Mouse (Mus musculus) forebrain, embryonic 16.5 days (tissue): ENCODE data around the gene C1qtnf12. TPM values are rescaled to one million over a fixed set of nuclear protein-coding genes. Genes with fewer than 3 reads are reported as not detected.

Experiments used
- ATAC-seq: fragments of 200-750 bp; cut with Nextera tagmentation; 2 replicates; pipeline ENCODE4 v1.8.0; 2017; ENCODE audit warnings: mild to moderate bottlenecking, moderate library complexity
- H3K27ac ChIP-seq: fragments of 300-500 bp; sonication (generic); 2 replicates; pipeline ENCODE4 v1.5.1; 2014; ENCODE audit warnings: low read length, control low read depth
- H3K27me3 ChIP-seq: fragments of 300-500 bp; sonication (generic); replicated peaks from 2 replicates; pipeline ENCODE4 v1.6.1; 2014; ENCODE audit warnings: low read length; ENCODE audit not compliant: control insufficient read depth, insufficient read depth
- H3K36me3 ChIP-seq: fragments of 300-500 bp; sonication (generic); 2 replicates; pipeline ENCODE4 v1.6.1; 2014; ENCODE audit not compliant: control insufficient read depth, insufficient read depth
- H3K4me1 ChIP-seq: fragments of 300-500 bp; sonication (generic); replicated peaks from 2 replicates; pipeline ENCODE4 v1.6.1; 2014; ENCODE audit warnings: low read length; ENCODE audit not compliant: control insufficient read depth, insufficient read depth
- H3K4me2 ChIP-seq: fragments of 300-500 bp; sonication (generic); 2 replicates; pipeline ENCODE4 v1.6.1; 2014; ENCODE audit warnings: mild to moderate bottlenecking, low read length, control low read depth
- H3K4me3 ChIP-seq: fragments of 300-500 bp; sonication (generic); replicated peaks from 2 replicates; pipeline ENCODE4 v1.5.1; 2014; ENCODE audit warnings: mild to moderate bottlenecking, low read length, control low read depth
- H3K9ac ChIP-seq: fragments of 300-500 bp; sonication (generic); replicated peaks from 2 replicates; pipeline ENCODE4 v1.6.1; 2014; ENCODE audit warnings: low read depth, low read length, control low read depth
- H3K9me3 ChIP-seq: fragments of 300-500 bp; sonication (generic); 2 replicates; pipeline ENCODE4 v1.6.1; 2016; ENCODE audit warnings: low read length; ENCODE audit not compliant: control insufficient read depth
- WGBS: fragments of 180-500 bp; shearing (Covaris S2); extraction: QIAGEN DNeasy Blood & Tissue Kit; methylation state at CpG from one replicate; pipeline ENCODE4 v1.1.7; 2014; 5-methylcytosine and 5-hydroxymethylcytosine counted together
- polyA plus RNA-seq: library from polyadenylated mRNA; unstranded; fragments of >200 nt; fragmentation: Nextera tagmentation; extraction: Ambion mirVana; gene quantifications from 2 replicates; pipeline ENCODE4 v1.2.1, GENCODE M21; 2015

The C1qtnf12 gene
- polyA plus RNA-seq, 1 experiment from 2014 or later = 6.3 TPM

DNA sequence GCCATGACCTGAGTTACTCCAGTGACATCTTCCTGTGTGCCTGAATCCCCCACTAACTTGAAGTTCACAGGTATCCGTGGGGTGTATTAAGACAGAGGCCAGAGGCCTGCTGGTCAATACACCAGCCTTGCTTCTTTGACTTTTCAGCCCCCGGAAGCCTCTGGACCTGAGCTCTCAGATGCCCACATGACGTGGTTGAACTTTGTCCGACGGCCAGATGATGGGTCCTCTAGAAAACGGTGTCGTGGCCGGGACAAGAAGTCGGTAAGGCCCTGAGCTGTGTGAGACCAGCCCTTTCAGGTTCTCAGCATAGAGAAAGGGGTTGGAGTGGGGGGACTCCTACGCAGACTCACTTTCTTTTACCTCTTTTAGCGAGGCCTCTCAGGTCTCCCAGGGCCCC, 2.3 kb downstream of the C1qtnf12 start:
- Histone ChIP-seq H3K27ac (no peak overlapping the region), H3K9ac (no peak overlapping the region), H3K4me3 (no peak overlapping the region), H3K4me1 (peaks cover 14% of the 10 kb centered on the region), H3K36me3 (no peaks in the 10 kb centered on the region), H3K27me3 (no peaks in the 10 kb centered on the region), H3K9me3 (no peaks in the 10 kb centered on the region), H3K4me2 (no peak overlapping the region)
- WGBS = 93% methylated on average over 11 of the region's 11 CpGs
- ATAC-seq = no peak

DNA sequence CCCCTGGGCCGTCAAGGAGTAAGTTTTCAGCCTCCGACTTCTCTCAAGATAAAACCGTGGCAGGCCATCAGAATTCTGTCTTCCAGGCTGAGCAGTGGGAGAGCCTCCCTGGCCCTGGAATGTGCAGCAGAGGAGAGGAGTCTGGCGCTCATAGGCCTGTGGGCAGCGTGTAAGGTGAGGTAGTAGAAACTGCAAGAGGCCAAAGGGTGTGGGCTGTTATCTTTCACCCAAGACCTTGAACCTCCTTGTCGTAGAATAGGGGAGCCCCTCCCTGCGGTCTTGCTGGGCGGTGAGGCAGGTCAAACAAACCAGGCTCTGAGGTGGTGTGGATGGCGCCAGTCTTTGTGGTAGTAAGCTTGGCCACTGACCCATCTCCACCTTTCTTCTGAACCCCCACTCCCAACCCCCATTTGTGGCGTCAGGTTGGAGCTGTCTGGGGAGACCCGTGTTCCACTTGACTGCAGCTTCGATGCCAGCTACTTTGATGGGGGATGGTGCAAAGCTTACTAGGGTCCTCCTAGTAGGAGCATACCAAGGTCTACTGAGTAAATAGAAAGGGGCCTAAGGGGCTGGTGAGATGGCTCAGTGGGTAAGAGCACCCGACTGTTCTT, 7.0 kb downstream of the C1qtnf12 start:
- H3K4me1 ChIP-seq = no peaks in the 10 kb centered on the region
- ATAC-seq = no peak
- H3K27me3 ChIP-seq = no peaks in the 10 kb centered on the region
- no peak overlapping the region for H3K27ac ChIP-seq
- H3K36me3 ChIP-seq = no peaks in the 10 kb centered on the region
- H3K9ac ChIP-seq = no peak overlapping the region
- no peak overlapping the region for H3K4me2 ChIP-seq
- WGBS = 89% methylated on average over 13 of the region's 13 CpGs
- no peak overlapping the region for H3K4me3 ChIP-seq
- no peaks in the 10 kb centered on the region for H3K9me3 ChIP-seq

DNA sequence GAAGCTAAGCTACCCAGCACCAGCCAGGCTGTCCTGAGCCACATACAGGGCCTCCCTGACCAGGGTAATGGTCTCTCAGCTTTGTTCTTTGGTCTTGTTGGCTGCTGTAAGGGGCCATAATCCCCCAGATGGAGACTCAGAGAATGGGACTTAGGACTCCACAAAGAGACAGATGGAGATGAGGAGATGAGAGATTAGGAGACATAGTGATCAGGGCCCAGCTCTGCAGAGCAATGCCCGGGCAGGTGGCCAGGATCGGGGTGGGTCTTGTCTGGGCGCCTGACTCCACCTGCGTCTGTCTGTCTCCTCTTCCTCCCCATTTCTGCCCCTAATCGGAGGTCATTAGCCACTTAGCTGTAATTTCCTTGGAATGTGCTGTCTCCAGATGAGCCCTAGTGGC, 8.2 kb downstream of the C1qtnf12 start:
- no peak for ATAC-seq
- Histone ChIP-seq H3K36me3 (no peaks in the 10 kb centered on the region), H3K9me3 (no peaks in the 10 kb centered on the region), H3K27me3 (no peaks in the 10 kb centered on the region), H3K4me3 (no peak overlapping the region), H3K27ac (no peak overlapping the region), H3K4me1 (no peaks in the 10 kb centered on the region), H3K4me2 (no peak overlapping the region), H3K9ac (no peak overlapping the region)
- 91% methylated on average over 5 of the region's 5 CpGs for WGBS

DNA sequence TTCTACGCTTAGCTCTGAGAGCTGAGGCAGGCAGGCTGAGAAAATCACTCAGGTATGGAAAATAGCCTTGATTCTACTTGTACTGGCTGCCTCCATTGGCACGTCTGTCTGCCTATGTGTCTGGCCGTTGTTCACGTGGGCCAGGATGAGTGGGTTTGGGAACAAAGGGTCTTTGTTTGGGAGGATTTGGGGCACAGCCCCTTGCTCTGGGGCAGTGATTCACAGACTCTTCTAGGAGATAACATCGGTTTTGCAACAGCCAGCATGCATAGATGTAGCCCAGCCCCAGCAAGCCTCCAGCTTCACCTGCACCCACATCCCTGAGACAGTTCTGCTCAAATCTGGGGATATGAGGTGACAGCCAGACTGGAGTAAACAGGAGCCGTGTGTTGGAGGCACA, 10.5 kb downstream of the C1qtnf12 start:
- no peak for ATAC-seq
- no peak overlapping the region for H3K27ac ChIP-seq
- WGBS = 44% methylated on average over 6 of the region's 6 CpGs
- no peaks in the 10 kb centered on the region for H3K4me1 ChIP-seq
- H3K27me3 ChIP-seq = no peaks in the 10 kb centered on the region
- H3K9ac ChIP-seq = no peak overlapping the region
- H3K4me3 ChIP-seq = no peak overlapping the region
- no peak overlapping the region for H3K4me2 ChIP-seq
- no peaks in the 10 kb centered on the region for H3K9me3 ChIP-seq
- H3K36me3 ChIP-seq = no peaks in the 10 kb centered on the region

DNA sequence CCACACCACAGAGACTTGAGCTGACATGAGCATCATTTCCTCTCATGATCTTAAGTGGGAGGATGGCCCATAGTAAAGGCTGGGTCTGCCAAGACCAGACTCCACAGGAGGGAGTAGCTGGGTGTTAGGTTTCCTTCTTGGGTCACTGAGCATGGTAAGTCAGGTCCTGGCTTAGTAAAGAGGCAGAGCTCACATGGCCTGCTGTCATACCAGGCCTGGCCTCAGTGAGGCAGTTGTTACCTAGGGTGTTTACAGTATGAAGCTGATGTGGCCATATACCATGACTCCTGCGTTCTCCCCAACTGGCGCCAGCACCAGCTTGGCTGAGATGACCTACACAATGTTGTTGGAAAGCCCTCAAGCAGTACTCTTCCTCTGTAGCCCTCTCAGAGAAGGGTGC, 11.1 kb downstream of the C1qtnf12 start:
- no peaks in the 10 kb centered on the region for H3K36me3 ChIP-seq
- 84% methylated on average over 2 of the region's 2 CpGs for WGBS
- no peaks in the 10 kb centered on the region for H3K4me1 ChIP-seq
- H3K4me3 ChIP-seq = no peak overlapping the region
- no peak overlapping the region for H3K27ac ChIP-seq
- H3K9me3 ChIP-seq = no peaks in the 10 kb centered on the region
- H3K9ac ChIP-seq = no peak overlapping the region
- no peaks in the 10 kb centered on the region for H3K27me3 ChIP-seq
- H3K4me2 ChIP-seq = no peak overlapping the region
- no peak for ATAC-seq

DNA sequence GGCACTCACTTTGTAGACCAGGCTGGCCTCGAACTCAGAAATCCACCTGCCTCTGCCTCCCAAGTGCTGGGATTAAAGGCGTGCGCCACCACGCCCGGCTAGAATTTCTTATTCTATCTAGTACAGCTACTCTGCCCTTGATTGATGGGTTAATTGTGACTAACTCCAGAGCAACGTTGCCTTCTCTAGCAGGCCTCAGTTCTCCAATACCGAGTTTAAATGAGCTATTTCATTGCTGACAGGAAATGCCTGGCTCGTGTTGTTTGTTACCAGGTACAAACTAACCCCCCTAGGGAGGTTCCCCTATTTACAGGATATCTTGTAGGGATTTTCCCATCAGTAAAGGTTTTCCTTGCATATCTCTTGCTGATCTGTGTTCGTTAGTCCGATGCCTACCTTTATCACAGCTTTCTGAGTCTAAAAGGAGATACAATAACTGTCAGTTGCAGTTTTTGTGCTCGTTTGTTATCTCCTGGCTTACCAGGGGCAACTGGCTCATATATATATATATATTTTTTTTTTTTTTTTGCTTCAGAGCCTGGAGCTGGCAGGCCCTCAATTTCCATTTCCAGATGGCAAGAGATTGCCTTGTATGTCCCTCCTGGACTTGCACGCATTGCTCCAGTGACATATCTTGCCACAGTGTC, 19.4 kb downstream of the C1qtnf12 start:
- H3K9ac ChIP-seq = no peak overlapping the region
- no peak for ATAC-seq
- WGBS = 75% methylated on average over 12 of the region's 12 CpGs
- H3K4me2 ChIP-seq = no peak overlapping the region
- H3K27ac ChIP-seq = no peak overlapping the region
- no peak overlapping the region for H3K4me3 ChIP-seq
- 0 out of 2 replicates have a peak, but pooled peaks cover 4% of the 10 kb centered on the region for H3K4me1 ChIP-seq
- no peaks in the 10 kb centered on the region for H3K9me3 ChIP-seq
- H3K27me3 ChIP-seq = 0 out of 2 replicates have a peak, but pooled peaks cover 2% of the 10 kb centered on the region
- H3K36me3 ChIP-seq = no peaks in the 10 kb centered on the region

DNA sequence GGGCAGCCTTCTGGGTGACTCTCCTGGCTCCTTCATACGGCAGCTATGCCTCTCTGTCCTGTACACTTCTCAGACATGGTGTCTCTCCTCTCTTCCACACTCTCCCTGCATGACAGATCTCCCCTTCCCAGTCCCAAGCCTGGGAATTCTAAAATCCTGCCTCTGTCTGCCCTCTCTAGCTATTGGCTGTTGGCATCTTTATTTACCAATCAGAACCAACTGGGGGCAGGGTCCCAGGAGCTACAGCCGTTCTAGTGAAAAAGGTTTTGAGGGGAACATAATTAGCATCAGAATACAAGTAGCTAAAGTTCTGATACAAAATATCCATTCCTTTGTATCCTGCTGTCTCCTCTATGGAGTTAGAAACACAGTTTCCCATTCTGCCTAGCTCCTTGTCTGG, 21.7 kb downstream of the C1qtnf12 start:
- no peaks in the 10 kb centered on the region for H3K36me3 ChIP-seq
- no peak overlapping the region for H3K27ac ChIP-seq
- H3K4me1 ChIP-seq = 0 out of 2 replicates have a peak, but pooled peaks cover 4% of the 10 kb centered on the region
- H3K4me2 ChIP-seq = no peak overlapping the region
- 7% methylated on average over 2 of the region's 2 CpGs for WGBS
- 0 out of 2 replicates have a peak, but pooled peaks cover 2% of the 10 kb centered on the region for H3K27me3 ChIP-seq
- H3K9ac ChIP-seq = no peak overlapping the region
- no peaks in the 10 kb centered on the region for H3K9me3 ChIP-seq
- no peak overlapping the region for H3K4me3 ChIP-seq
- ATAC-seq = 0 out of 2 replicates have a peak, but pooled peaks have one; percentile 55

DNA sequence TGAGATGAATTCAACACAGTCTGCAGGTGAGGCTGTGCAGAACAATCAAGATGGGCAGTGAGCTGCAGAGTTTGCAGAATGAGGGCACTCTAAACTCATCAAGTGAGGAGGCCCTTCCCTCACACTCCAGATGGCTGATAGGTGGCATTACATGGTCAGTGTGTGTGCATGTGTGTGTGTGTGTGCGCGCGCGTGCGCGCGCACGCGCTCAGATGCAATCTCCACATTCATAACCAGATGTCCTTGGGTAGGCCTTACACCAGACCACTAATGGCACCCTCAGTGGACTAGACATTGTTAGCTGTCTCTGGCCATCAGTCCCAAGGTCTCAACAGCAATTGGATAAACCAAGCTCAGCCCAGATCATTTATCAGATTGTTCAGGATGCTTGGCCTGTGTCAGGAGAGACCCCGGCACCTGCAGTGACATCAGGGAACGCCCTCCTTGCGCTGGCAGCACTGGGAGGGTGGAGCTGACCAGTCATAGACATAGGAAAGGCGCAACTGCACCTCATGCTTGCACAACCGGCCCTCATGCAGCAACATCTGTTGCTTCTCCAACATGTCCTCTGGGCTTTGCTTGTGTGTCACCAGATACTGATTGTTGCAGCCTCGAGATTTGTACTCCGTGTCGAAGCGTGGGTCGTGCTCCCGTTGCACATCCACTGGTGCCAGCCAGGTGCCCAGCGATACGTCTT, 29.2 kb downstream of the C1qtnf12 start:
- Histone ChIP-seq H3K27ac (peak overlapping the region; percentile 95; the same call in 1 of the 2 replicates), H3K9me3 (no peaks in the 10 kb centered on the region), H3K36me3 (no peaks in the 10 kb centered on the region), H3K27me3 (no peaks in the 10 kb centered on the region), H3K4me2 (peak overlapping the region; percentile 99), H3K9ac (peak overlapping the region; percentile 81), H3K4me1 (peaks cover 22% of the 10 kb centered on the region), H3K4me3 (peak overlapping the region; percentile 74)
- 87% methylated on average over 22 of the region's 22 CpGs for WGBS
- no peak for ATAC-seq

DNA sequence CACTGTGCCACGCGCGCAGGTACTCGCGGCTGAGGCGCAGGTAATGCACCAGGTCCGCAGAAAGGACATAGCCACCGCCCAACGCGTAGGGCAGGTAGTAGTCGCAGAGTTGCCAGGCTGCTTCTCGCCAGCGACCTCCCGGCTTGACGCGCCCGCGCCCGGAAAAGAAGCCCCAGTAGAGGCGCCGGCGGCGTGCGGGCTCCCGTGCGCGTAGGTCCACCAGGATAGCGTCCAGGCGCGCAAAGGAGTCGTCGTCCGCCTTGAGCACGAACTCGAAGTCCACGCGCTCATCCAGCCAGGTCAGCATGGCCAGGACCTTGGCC, 29.8 kb downstream of the C1qtnf12 start:
- peak; percentile 2; the same call in 1 of the 2 replicates for ATAC-seq
- no peaks in the 10 kb centered on the region for H3K36me3 ChIP-seq
- H3K4me2 ChIP-seq = peak overlapping the region; percentile 99
- no peaks in the 10 kb centered on the region for H3K27me3 ChIP-seq
- H3K9ac ChIP-seq = peak overlapping the region; percentile 81
- 29% methylated on average over 37 of the region's 37 CpGs for WGBS
- peak overlapping the region; percentile 95 for H3K27ac ChIP-seq
- H3K4me3 ChIP-seq = peak overlapping the region; percentile 74
- peaks cover 22% of the 10 kb centered on the region for H3K4me1 ChIP-seq
- H3K9me3 ChIP-seq = no peaks in the 10 kb centered on the region
